Mouse (Mus musculus): ENCODE measurements around the gene Suclg2. TPM values are rescaled to one million over a fixed set of nuclear protein-coding genes. Genes with fewer than 3 reads are reported as not detected.
A peak's percentile ranks its signal among the peaks of the same experiment; 100 is the strongest.

Suclg2 gene
- total and polyA plus RNA-seq, 2 experiments from 2014 or later: 79.5 to 105 TPM

- Histone ChIP-seq H3K27ac (ENCODE audit: low read depth) (no peak overlapping the region), H3K4me2 (ENCODE audit: low read depth, low read length) (no peak overlapping the region), H3K4me1 (ENCODE audit: control insufficient read depth, insufficient read depth) (peaks cover 20% of the 10 kb centered on the region), H3K9me3 (replicated peaks; ENCODE audit: control insufficient read depth, low read length) (no peaks in the 10 kb centered on the region), H3K27me3 (ENCODE audit: control insufficient read depth, insufficient read depth, low read length) (no peaks in the 10 kb centered on the region), H3K9ac (replicated peaks; ENCODE audit: low read depth, low read length) (no peak overlapping the region), H3K36me3 (replicated peaks; ENCODE audit: control insufficient read depth, insufficient read depth, low read length) (no peaks in the 10 kb centered on the region), H3K4me3 (ENCODE audit: low read depth, low read length) (no peak overlapping the region)
- no peak for DNase-seq (ENCODE audit: low spot score)
- 0 out of 2 replicates have a peak, but pooled peaks have one; percentile 11 for ATAC-seq (ENCODE audit: insufficient read depth, low read depth)
- no peak for TF ChIP-seq CTCF (IDR thresholded peaks at IDR 0.05; ENCODE audit: low read depth)
- 89% methylated on average over 5 of the region's 5 CpGs for WGBS
These were observed 9.5 kb downstream of the Suclg2 start for GRCm38 (mm10) chr6:95709106-95709505.

- Histone ChIP-seq H3K27me3 (ENCODE audit: control insufficient read depth, insufficient read depth, low read length) (no peaks in the 10 kb centered on the region), H3K27ac (ENCODE audit: low read depth) (no peak overlapping the region), H3K36me3 (replicated peaks; ENCODE audit: control insufficient read depth, insufficient read depth, low read length) (no peaks in the 10 kb centered on the region), H3K4me1 (ENCODE audit: control insufficient read depth, insufficient read depth) (peaks cover 20% of the 10 kb centered on the region; the same call in 1 of the 2 replicates), H3K4me3 (ENCODE audit: low read depth, low read length) (no peak overlapping the region), H3K9me3 (replicated peaks; ENCODE audit: control insufficient read depth, low read length) (no peaks in the 10 kb centered on the region), H3K9ac (replicated peaks; ENCODE audit: low read depth, low read length) (no peak overlapping the region), H3K4me2 (ENCODE audit: low read depth, low read length) (no peak overlapping the region)
- 43% methylated on average over 4 of the region's 4 CpGs for WGBS
- no peak for ATAC-seq (ENCODE audit: insufficient read depth, low read depth)
- no peak for TF ChIP-seq EP300 (IDR thresholded peaks at IDR 0.05; ENCODE audit: low read depth)
- no peak for TF ChIP-seq CTCF (IDR thresholded peaks at IDR 0.05; ENCODE audit: low read depth)
- DNase-seq (ENCODE audit: low spot score): no peak
These were observed 14.0 kb downstream of the Suclg2 start for GRCm38 (mm10) chr6:95704626-95705025.

- 45% methylated on average over 9 of the region's 9 CpGs for WGBS
- Histone ChIP-seq H3K9ac (replicated peaks; ENCODE audit: low read depth, low read length) (no peak overlapping the region), H3K4me1 (ENCODE audit: control insufficient read depth, insufficient read depth) (peaks cover 14% of the 10 kb centered on the region; the same call in 1 of the 2 replicates), H3K36me3 (replicated peaks; ENCODE audit: control insufficient read depth, insufficient read depth, low read length) (no peaks in the 10 kb centered on the region), H3K27ac (ENCODE audit: low read depth) (no peak overlapping the region), H3K4me2 (ENCODE audit: low read depth, low read length) (no peak overlapping the region), H3K9me3 (replicated peaks; ENCODE audit: control insufficient read depth, low read length) (no peaks in the 10 kb centered on the region), H3K27me3 (ENCODE audit: control insufficient read depth, insufficient read depth, low read length) (no peaks in the 10 kb centered on the region), H3K4me3 (ENCODE audit: low read depth, low read length) (no peak overlapping the region)
- ATAC-seq (ENCODE audit: insufficient read depth, low read depth) (no peak), DNase-seq (ENCODE audit: low spot score) (no peak)
- TF ChIP-seq CTCF (IDR thresholded peaks at IDR 0.05; ENCODE audit: low read depth) (no peak), EP300 (IDR thresholded peaks at IDR 0.05; ENCODE audit: low read depth) (no peak)
These were observed 16.4 kb downstream of the Suclg2 start for GRCm38 (mm10) chr6:95702200-95702599.

- Histone ChIP-seq H3K9ac (replicated peaks; ENCODE audit: low read depth, low read length) (no peak overlapping the region), H3K4me3 (ENCODE audit: low read depth, low read length) (no peak overlapping the region), H3K36me3 (replicated peaks; ENCODE audit: control insufficient read depth, insufficient read depth, low read length) (no peaks in the 10 kb centered on the region), H3K27me3 (ENCODE audit: control insufficient read depth, insufficient read depth, low read length) (no peaks in the 10 kb centered on the region), H3K9me3 (replicated peaks; ENCODE audit: control insufficient read depth, low read length) (no peaks in the 10 kb centered on the region), H3K4me2 (ENCODE audit: low read depth, low read length) (no peak overlapping the region), H3K4me1 (ENCODE audit: control insufficient read depth, insufficient read depth) (peaks cover 14% of the 10 kb centered on the region; the same call in 1 of the 2 replicates), H3K27ac (ENCODE audit: low read depth) (0 out of 2 replicates have a peak overlapping the region, but pooled peaks have one; percentile 7)
- no peak for DNase-seq (ENCODE audit: low spot score)
- ATAC-seq (ENCODE audit: insufficient read depth, low read depth): no peak
- WGBS: 78% methylated on average over 7 of the region's 7 CpGs
- no peak for TF ChIP-seq CTCF (IDR thresholded peaks at IDR 0.05; ENCODE audit: low read depth)
- TF ChIP-seq EP300 (IDR thresholded peaks at IDR 0.05; ENCODE audit: low read depth): no peak
These were observed 16.8 kb downstream of the Suclg2 start for GRCm38 (mm10) chr6:95701786-95702185.

GRCm38 (mm10) chr6:95700981-95701610 lies 17.5 kb downstream of the Suclg2 start:
- ATAC-seq (ENCODE audit: insufficient read depth, low read depth) (no peak), DNase-seq (ENCODE audit: low spot score) (no peak)
- H3K4me3 ChIP-seq (ENCODE audit: low read depth, low read length): no peak overlapping the region
- no peaks in the 10 kb centered on the region for H3K36me3 ChIP-seq (replicated peaks; ENCODE audit: control insufficient read depth, insufficient read depth, low read length)
- no peak overlapping the region for H3K4me2 ChIP-seq (ENCODE audit: low read depth, low read length)
- no peak overlapping the region for H3K9ac ChIP-seq (replicated peaks; ENCODE audit: low read depth, low read length)
- TF ChIP-seq CTCF (IDR thresholded peaks at IDR 0.05; ENCODE audit: low read depth) (peak; percentile 29), EP300 (IDR thresholded peaks at IDR 0.05; ENCODE audit: low read depth) (no peak)
- 88% methylated on average over 2 of the region's 2 CpGs for WGBS
- H3K27me3 ChIP-seq (ENCODE audit: control insufficient read depth, insufficient read depth, low read length): no peaks in the 10 kb centered on the region
- H3K4me1 ChIP-seq (ENCODE audit: control insufficient read depth, insufficient read depth): peaks cover 14% of the 10 kb centered on the region; the same call in 1 of the 2 replicates
- no peak overlapping the region for H3K27ac ChIP-seq (ENCODE audit: low read depth)
- H3K9me3 ChIP-seq (replicated peaks; ENCODE audit: control insufficient read depth, low read length): no peaks in the 10 kb centered on the region

- no peak overlapping the region for H3K4me2 ChIP-seq (ENCODE audit: low read depth, low read length)
- no peak overlapping the region for H3K4me3 ChIP-seq (ENCODE audit: low read depth, low read length)
- no peaks in the 10 kb centered on the region for H3K9me3 ChIP-seq (replicated peaks; ENCODE audit: control insufficient read depth, low read length)
- 72% methylated on average over 5 of the region's 5 CpGs for WGBS
- H3K36me3 ChIP-seq (replicated peaks; ENCODE audit: control insufficient read depth, insufficient read depth, low read length): no peaks in the 10 kb centered on the region
- DNase-seq (ENCODE audit: low spot score): no peak
- no peak overlapping the region for H3K9ac ChIP-seq (replicated peaks; ENCODE audit: low read depth, low read length)
- no peaks in the 10 kb centered on the region for H3K27me3 ChIP-seq (ENCODE audit: control insufficient read depth, insufficient read depth, low read length)
- ATAC-seq (ENCODE audit: insufficient read depth, low read depth): no peak
- no peak overlapping the region for H3K27ac ChIP-seq (ENCODE audit: low read depth)
- H3K4me1 ChIP-seq (ENCODE audit: control insufficient read depth, insufficient read depth): peaks cover 17% of the 10 kb centered on the region
- TF ChIP-seq CTCF (IDR thresholded peaks at IDR 0.05; ENCODE audit: low read depth) (no peak), EP300 (IDR thresholded peaks at IDR 0.05; ENCODE audit: low read depth) (no peak)
These were observed 18.4 kb downstream of the Suclg2 start for GRCm38 (mm10) chr6:95700191-95700590.

All from heart, postnatal 0 days (tissue).